Mouse (Mus musculus): ENCODE data around the gene Arhgap10. TPM values are rescaled to one million over a fixed set of nuclear protein-coding genes. Genes with fewer than 3 reads are reported as not detected.

Gene Arhgap10
- polyA plus RNA-seq, 1 experiment from 2014 or later = 36.8 TPM

- H3K4me3 ChIP-seq (replicated peaks) = no peak overlapping the region
- H3K4me1 ChIP-seq (replicated peaks) = no peaks in the 10 kb centered on the region
- H3K36me3 ChIP-seq = peaks cover 7% of the 10 kb centered on the region; the same call in 1 of the 2 replicates
- H3K27me3 ChIP-seq = no peaks in the 10 kb centered on the region
- no peak for ATAC-seq (ENCODE audit: insufficient number of reproducible peaks, insufficient read depth, low FRiP score, low TSS enrichment, low read depth)
- H3K4me2 ChIP-seq = no peak overlapping the region
- H3K9ac ChIP-seq (replicated peaks) = no peak overlapping the region
- no peak overlapping the region for H3K27ac ChIP-seq
- H3K9me3 ChIP-seq = no peaks in the 10 kb centered on the region
- 90% methylated on average over 3 of the region's 3 CpGs for WGBS
Observed at GRCm38 (mm10) chr8:77313003-77313402, 204.8 kb downstream of the Arhgap10 start.

GRCm38 (mm10) chr8:77311762-77312161 lies 206.0 kb downstream of the Arhgap10 start:
- ATAC-seq (ENCODE audit: insufficient number of reproducible peaks, insufficient read depth, low FRiP score, low TSS enrichment, low read depth) = no peak
- peaks cover 7% of the 10 kb centered on the region; the same call in 1 of the 2 replicates for H3K36me3 ChIP-seq
- no peak overlapping the region for H3K27ac ChIP-seq
- H3K9me3 ChIP-seq = no peaks in the 10 kb centered on the region
- H3K9ac ChIP-seq (replicated peaks) = no peak overlapping the region
- no peak overlapping the region for H3K4me3 ChIP-seq (replicated peaks)
- WGBS = 89% methylated on average over 6 of the region's 6 CpGs
- no peak overlapping the region for H3K4me2 ChIP-seq
- H3K27me3 ChIP-seq = no peaks in the 10 kb centered on the region
- no peaks in the 10 kb centered on the region for H3K4me1 ChIP-seq (replicated peaks)

GRCm38 (mm10) chr8:77310541-77310940 lies 207.2 kb downstream of the Arhgap10 start:
- no peaks in the 10 kb centered on the region for H3K9me3 ChIP-seq
- H3K27ac ChIP-seq = no peak overlapping the region
- no peak overlapping the region for H3K9ac ChIP-seq (replicated peaks)
- WGBS = 91% methylated on average over 10 of the region's 10 CpGs
- no peak overlapping the region for H3K4me2 ChIP-seq
- peaks cover 9% of the 10 kb centered on the region; the same call in 1 of the 2 replicates for H3K36me3 ChIP-seq
- H3K4me3 ChIP-seq (replicated peaks) = no peak overlapping the region
- no peaks in the 10 kb centered on the region for H3K4me1 ChIP-seq (replicated peaks)
- no peaks in the 10 kb centered on the region for H3K27me3 ChIP-seq
- ATAC-seq (ENCODE audit: insufficient number of reproducible peaks, insufficient read depth, low FRiP score, low TSS enrichment, low read depth) = no peak

- no peak for ATAC-seq (ENCODE audit: insufficient number of reproducible peaks, insufficient read depth, low FRiP score, low TSS enrichment, low read depth)
- WGBS = 81% methylated on average over 8 of the region's 8 CpGs
- H3K4me1 ChIP-seq (replicated peaks) = no peaks in the 10 kb centered on the region
- H3K36me3 ChIP-seq = peaks cover 11% of the 10 kb centered on the region; the same call in 1 of the 2 replicates
- H3K9me3 ChIP-seq = no peaks in the 10 kb centered on the region
- H3K4me3 ChIP-seq (replicated peaks) = no peak overlapping the region
- no peak overlapping the region for H3K27ac ChIP-seq
- no peak overlapping the region for H3K4me2 ChIP-seq
- no peak overlapping the region for H3K9ac ChIP-seq (replicated peaks)
- H3K27me3 ChIP-seq = no peaks in the 10 kb centered on the region
Observed at GRCm38 (mm10) chr8:77310026-77310425, 207.7 kb downstream of the Arhgap10 start.

GRCm38 (mm10) chr8:77294599-77294998 lies 223.2 kb downstream of the Arhgap10 start:
- Histone ChIP-seq H3K4me3 (replicated peaks) (no peak overlapping the region), H3K9me3 (0 out of 2 replicates have a peak, but pooled peaks cover 11% of the 10 kb centered on the region), H3K4me1 (replicated peaks) (0 out of 2 replicates have a peak, but pooled peaks cover 5% of the 10 kb centered on the region), H3K9ac (replicated peaks) (no peak overlapping the region), H3K27ac (no peak overlapping the region), H3K27me3 (no peaks in the 10 kb centered on the region), H3K36me3 (peaks cover 18% of the 10 kb centered on the region; the same call in 1 of the 2 replicates), H3K4me2 (no peak overlapping the region)
- no peak for ATAC-seq (ENCODE audit: insufficient number of reproducible peaks, insufficient read depth, low FRiP score, low TSS enrichment, low read depth)
- 89% methylated on average over 11 of the region's 11 CpGs for WGBS

GRCm38 (mm10) chr8:77292649-77293048 lies 225.1 kb downstream of the Arhgap10 start:
- no peak overlapping the region for H3K4me2 ChIP-seq
- H3K27ac ChIP-seq = no peak overlapping the region
- ATAC-seq (ENCODE audit: insufficient number of reproducible peaks, insufficient read depth, low FRiP score, low TSS enrichment, low read depth) = no peak
- H3K36me3 ChIP-seq = peaks cover 14% of the 10 kb centered on the region; the same call in 1 of the 2 replicates
- no peak overlapping the region for H3K4me3 ChIP-seq (replicated peaks)
- no peak overlapping the region for H3K9ac ChIP-seq (replicated peaks)
- H3K9me3 ChIP-seq = 0 out of 2 replicates have a peak, but pooled peaks cover 11% of the 10 kb centered on the region
- H3K27me3 ChIP-seq = no peaks in the 10 kb centered on the region
- H3K4me1 ChIP-seq (replicated peaks) = peaks cover 10% of the 10 kb centered on the region
- WGBS = 78% methylated on average over 11 of the region's 11 CpGs

GRCm38 (mm10) chr8:77292120-77292519 lies 225.6 kb downstream of the Arhgap10 start:
- no peak overlapping the region for H3K9ac ChIP-seq (replicated peaks)
- H3K36me3 ChIP-seq = peaks cover 12% of the 10 kb centered on the region; the same call in 1 of the 2 replicates
- H3K4me2 ChIP-seq = no peak overlapping the region
- 0 out of 2 replicates have a peak, but pooled peaks cover 11% of the 10 kb centered on the region for H3K9me3 ChIP-seq
- peaks cover 10% of the 10 kb centered on the region for H3K4me1 ChIP-seq (replicated peaks)
- H3K27me3 ChIP-seq = no peaks in the 10 kb centered on the region
- H3K4me3 ChIP-seq (replicated peaks) = no peak overlapping the region
- no peak for ATAC-seq (ENCODE audit: insufficient number of reproducible peaks, insufficient read depth, low FRiP score, low TSS enrichment, low read depth)
- H3K27ac ChIP-seq = no peak overlapping the region
- WGBS = 81% methylated on average over 4 of the region's 4 CpGs

DNA sequence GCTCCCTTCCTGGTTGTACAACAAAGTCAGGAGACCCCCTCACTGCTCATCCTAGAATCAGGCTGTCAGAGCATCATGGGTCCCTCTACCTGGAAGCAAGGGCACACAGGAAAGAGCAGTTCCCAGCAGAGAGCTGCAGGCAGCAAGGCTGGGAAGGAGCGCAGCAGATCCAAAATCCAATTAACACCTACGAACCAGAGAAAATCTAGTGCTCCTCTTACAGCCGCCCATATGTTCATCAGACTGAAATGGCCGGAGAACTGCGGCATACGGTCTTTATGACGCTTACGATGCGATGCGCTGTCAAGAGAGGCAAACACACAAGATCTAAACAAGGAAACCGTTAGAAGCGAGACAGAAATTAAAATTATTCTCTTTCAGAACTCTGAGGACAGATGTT lies 229.3 kb downstream of the Arhgap10 start:
- no peak for ATAC-seq (ENCODE audit: insufficient number of reproducible peaks, insufficient read depth, low FRiP score, low TSS enrichment, low read depth)
- H3K36me3 ChIP-seq = no peaks in the 10 kb centered on the region
- H3K4me1 ChIP-seq (replicated peaks) = peaks cover 10% of the 10 kb centered on the region
- H3K27me3 ChIP-seq = no peaks in the 10 kb centered on the region
- no peaks in the 10 kb centered on the region for H3K9me3 ChIP-seq
- H3K27ac ChIP-seq = no peak overlapping the region
- H3K4me3 ChIP-seq (replicated peaks) = no peak overlapping the region
- no peak overlapping the region for H3K9ac ChIP-seq (replicated peaks)
- WGBS = 84% methylated on average over 12 of the region's 12 CpGs
- H3K4me2 ChIP-seq = no peak overlapping the region

- Histone ChIP-seq H3K4me3 (replicated peaks) (no peak overlapping the region), H3K4me2 (no peak overlapping the region), H3K27me3 (no peaks in the 10 kb centered on the region), H3K36me3 (no peaks in the 10 kb centered on the region), H3K9ac (replicated peaks) (no peak overlapping the region), H3K27ac (no peak overlapping the region), H3K9me3 (no peaks in the 10 kb centered on the region), H3K4me1 (replicated peaks) (peaks cover 10% of the 10 kb centered on the region)
- no peak for ATAC-seq (ENCODE audit: insufficient number of reproducible peaks, insufficient read depth, low FRiP score, low TSS enrichment, low read depth)
- WGBS = 38% methylated on average over 3 of the region's 3 CpGs
Observed at GRCm38 (mm10) chr8:77288065-77288464, 229.7 kb downstream of the Arhgap10 start.

DNA sequence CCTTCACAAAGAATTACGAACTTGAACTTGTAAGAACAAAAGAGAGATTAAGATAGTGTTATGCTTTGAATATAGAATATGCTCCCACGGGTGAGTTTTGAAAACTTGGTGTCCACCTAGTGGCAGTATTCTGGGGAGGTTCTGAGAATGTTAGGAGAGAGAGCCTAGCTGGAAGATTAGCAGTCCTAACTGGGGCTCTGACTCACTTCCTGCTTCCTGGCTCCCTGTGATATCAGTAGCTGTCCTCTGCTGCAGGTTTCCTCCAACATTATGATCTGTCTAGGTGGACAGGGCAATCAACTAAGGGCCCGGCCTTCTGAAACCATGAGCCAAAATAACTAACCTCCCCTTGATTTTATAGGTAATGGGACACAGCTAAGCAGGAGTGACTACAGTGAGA lies 233.3 kb downstream of the Arhgap10 start:
- Histone ChIP-seq H3K9ac (replicated peaks) (no peak overlapping the region), H3K4me1 (replicated peaks) (peaks cover 15% of the 10 kb centered on the region)

GRCm38 (mm10) chr8:77282605-77283236 lies 235.0 kb downstream of the Arhgap10 start:
- ATAC-seq (ENCODE audit: insufficient number of reproducible peaks, insufficient read depth, low FRiP score, low TSS enrichment, low read depth) = no peak
- Histone ChIP-seq H3K4me2 (no peak overlapping the region), H3K4me3 (replicated peaks) (no peak overlapping the region), H3K4me1 (replicated peaks) (peaks cover 13% of the 10 kb centered on the region), H3K27me3 (no peaks in the 10 kb centered on the region), H3K9me3 (no peaks in the 10 kb centered on the region), H3K27ac (no peak overlapping the region), H3K36me3 (no peaks in the 10 kb centered on the region), H3K9ac (replicated peaks) (no peak overlapping the region)
- 83% methylated on average over 7 of the region's 7 CpGs for whole genome bisulfite sequencing

More for the DNA sequence above, 233.3 kb downstream of the Arhgap10 start:
- no peak overlapping the region for H3K27ac ChIP-seq
- H3K4me2 ChIP-seq = no peak overlapping the region
- ATAC-seq (ENCODE audit: insufficient number of reproducible peaks, insufficient read depth, low FRiP score, low TSS enrichment, low read depth) = no peak
- H3K4me3 ChIP-seq (replicated peaks) = no peak overlapping the region
- no peaks in the 10 kb centered on the region for H3K9me3 ChIP-seq
- H3K36me3 ChIP-seq = no peaks in the 10 kb centered on the region
- no peaks in the 10 kb centered on the region for H3K27me3 ChIP-seq
- 95% methylated on average over 3 of the region's 3 CpGs for WGBS

- H3K27me3 ChIP-seq = no peaks in the 10 kb centered on the region
- H3K4me1 ChIP-seq (replicated peaks) = peaks cover 13% of the 10 kb centered on the region
- H3K9ac ChIP-seq (replicated peaks) = no peak overlapping the region
- H3K27ac ChIP-seq = 0 out of 2 replicates have a peak overlapping the region, but pooled peaks have one; percentile 56
- H3K4me2 ChIP-seq = no peak overlapping the region
- ATAC-seq (ENCODE audit: insufficient number of reproducible peaks, insufficient read depth, low FRiP score, low TSS enrichment, low read depth) = no peak
- no peaks in the 10 kb centered on the region for H3K9me3 ChIP-seq
- 26% methylated on average over 3 of the region's 3 CpGs for WGBS
- no peak overlapping the region for H3K4me3 ChIP-seq (replicated peaks)
- H3K36me3 ChIP-seq = peaks cover 9% of the 10 kb centered on the region; the same call in 1 of the 2 replicates
Observed at GRCm38 (mm10) chr8:77279977-77280376, 237.8 kb downstream of the Arhgap10 start.
